Mouse (Mus musculus) naive thymus-derived CD4-positive, alpha-beta T cell, adult 2 months (primary cell): ENCODE measurements around the gene Nfkb2.

Experiments used
- DNase-seq: peaks from one replicate; pipeline ENCODE4 v3.0.0-alpha.2; 2011; ENCODE audit warnings: low read depth

The Nfkb2 gene

GRCm38 (mm10) chr19:46322996-46323572 lies 19.0 kb downstream of the Nfkb2 start:
- no peak for DNase-seq

GRCm38 (mm10) chr19:46323716-46324115 lies 19.6 kb downstream of the Nfkb2 start:
- no peak for DNase-seq

GRCm38 (mm10) chr19:46324366-46324765 lies 20.2 kb downstream of the Nfkb2 start:
- DNase-seq, result no peak

- no peak for DNase-seq
These were observed 20.8 kb downstream of the Nfkb2 start for GRCm38 (mm10) chr19:46324918-46325317.

GRCm38 (mm10) chr19:46326019-46326755 lies 22.1 kb downstream of the Nfkb2 start:
- no peak for DNase-seq

- peak; percentile 78 for DNase-seq
These were observed 22.7 kb downstream of the Nfkb2 start, which contains the start of gene Psd for GRCm38 (mm10) chr19:46326756-46327305. Gene Psd (minus strand): TSS chr19:46327156.

- no peak for DNase-seq
These were observed 23.5 kb downstream of the Nfkb2 start for GRCm38 (mm10) chr19:46327531-46328064.

GRCm38 (mm10) chr19:46328081-46329030 lies 24.2 kb downstream of the Nfkb2 start, which contains the start of gene Fbxl15:
Gene Fbxl15 (plus strand): TSS chr19:46328184.
- DNase-seq, result peak; percentile 96

GRCm38 (mm10) chr19:46329031-46329641 lies 25.0 kb downstream of the Nfkb2 start:
- peak; percentile 46 for DNase-seq

- peak; percentile 55 for DNase-seq
These were observed 25.8 kb downstream of the Nfkb2 start for GRCm38 (mm10) chr19:46329951-46330350.

- DNase-seq, result no peak
These were observed 26.6 kb downstream of the Nfkb2 start for GRCm38 (mm10) chr19:46330696-46331095.

- no peak for DNase-seq
These were observed 27.2 kb downstream of the Nfkb2 start for GRCm38 (mm10) chr19:46331326-46331725.

- DNase-seq, result no peak
These were observed 27.8 kb downstream of the Nfkb2 start for GRCm38 (mm10) chr19:46331936-46332335.

- DNase-seq, result no peak
These were observed 28.7 kb downstream of the Nfkb2 start for GRCm38 (mm10) chr19:46332721-46333339.

- DNase-seq, result no peak
These were observed 29.8 kb downstream of the Nfkb2 start for GRCm38 (mm10) chr19:46333906-46334305.

- no peak for DNase-seq
These were observed 33.7 kb downstream of the Nfkb2 start for GRCm38 (mm10) chr19:46337719-46338330.

GRCm38 (mm10) chr19:46338331-46338936 lies 34.3 kb downstream of the Nfkb2 start, which contains the start of gene Cuedc2:
Gene Cuedc2 (minus strand): TSS chr19:46338702.
- peak; percentile 96 for DNase-seq

GRCm38 (mm10) chr19:46338942-46339286 lies 34.8 kb downstream of the Nfkb2 start:
- DNase-seq, result no peak

- no peak for DNase-seq
These were observed 35.3 kb downstream of the Nfkb2 start for GRCm38 (mm10) chr19:46339287-46339971.
